Mouse (Mus musculus) limb, embryonic 14.5 days (tissue): ENCODE data around the gene Atmin. TPM values are rescaled to one million over a fixed set of nuclear protein-coding genes. Genes with fewer than 3 reads are reported as not detected.

Experiments
- ATAC-seq: fragments of 200-750 bp; cut with Nextera tagmentation; 2 replicates; pipeline ENCODE4 v1.8.0; 2017; ENCODE audit warnings: low read depth, moderate number of reproducible peaks, moderate TSS enrichment; ENCODE audit not compliant: low FRiP score
- DNase-seq: peaks from one replicate; pipeline ENCODE4 v3.0.0-alpha.2; 2015; ENCODE audit warnings: low spot score
- H3K27ac ChIP-seq: fragments of 300-500 bp; sonication (generic); replicated peaks from 2 replicates; pipeline ENCODE4 v1.5.1; 2014; ENCODE audit warnings: low read depth, mild to moderate bottlenecking, low read length, moderate library complexity, mixed read lengths
- H3K27me3 ChIP-seq: fragments of 300-500 bp; sonication (generic); 2 replicates; pipeline ENCODE4 v1.6.1; 2014; ENCODE audit warnings: low read length, mixed read lengths; ENCODE audit not compliant: control insufficient read depth, insufficient read depth
- H3K36me3 ChIP-seq: fragments of 300-500 bp; sonication (generic); 2 replicates; pipeline ENCODE4 v1.6.1; 2014; ENCODE audit warnings: mild to moderate bottlenecking, low read length, moderate library complexity, mixed read lengths; ENCODE audit not compliant: control insufficient read depth, insufficient read depth
- H3K4me1 ChIP-seq: fragments of 300-500 bp; sonication (generic); 2 replicates; pipeline ENCODE4 v1.6.1; 2014; ENCODE audit warnings: antibody characterized with exemption, low read length, mixed read lengths; ENCODE audit not compliant: control insufficient read depth, insufficient read depth
- H3K4me2 ChIP-seq: fragments of 300-500 bp; sonication (generic); replicated peaks from 2 replicates; pipeline ENCODE4 v1.6.1; 2014; ENCODE audit warnings: low read depth, mild to moderate bottlenecking, low read length, moderate library complexity; ENCODE audit not compliant: severe bottlenecking
- H3K4me3 ChIP-seq: fragments of 300-500 bp; sonication (generic); replicated peaks from 2 replicates; pipeline ENCODE4 v1.5.1; 2014; ENCODE audit warnings: low read length
- H3K9ac ChIP-seq: fragments of 300-500 bp; sonication (generic); 2 replicates; pipeline ENCODE4 v1.6.1; 2014; ENCODE audit warnings: mild to moderate bottlenecking, low read depth, low read length, moderate library complexity; ENCODE audit not compliant: severe bottlenecking
- H3K9me3 ChIP-seq: fragments of 300-500 bp; sonication (generic); 2 replicates; pipeline ENCODE4 v1.6.1; 2016; ENCODE audit warnings: low read length; ENCODE audit not compliant: control insufficient read depth
- POLR2A ChIP-seq: fragments of 200-500 bp; IDR thresholded peaks from 2 replicates; pipeline ENCODE4 v1.8.0; 2012; ENCODE audit warnings: inconsistent platforms, mild to moderate bottlenecking, moderate library complexity, borderline replicate concordance; ENCODE audit not compliant: insufficient read depth, insufficient read length; ENCODE audit errors: extremely low read depth
- WGBS: fragments of 180-500 bp; shearing (Covaris S2); extraction: QIAGEN DNeasy Blood & Tissue Kit; methylation state at CpG from one replicate; pipeline ENCODE4 v1.1.7; 2014; 5-methylcytosine and 5-hydroxymethylcytosine counted together
- polyA plus RNA-seq, 2 experiments: library from polyadenylated mRNA; depleted of rRNA in 1 of 2; stranded (reverse) in 1 of 2; unstranded in 1 of 2; fragments of >200 nt; fragmentation: Nextera tagmentation in 1 of 2; extraction: Ambion mirVana in 1 of 2; gene quantifications; 2 replicates each; pipeline versions ENCODE4 v1.2.1 to v1.2.3; 2012 to 2014

The Atmin gene
- polyA plus RNA-seq, 2 experiments: 10.6 to 11.4 TPM

DNA sequence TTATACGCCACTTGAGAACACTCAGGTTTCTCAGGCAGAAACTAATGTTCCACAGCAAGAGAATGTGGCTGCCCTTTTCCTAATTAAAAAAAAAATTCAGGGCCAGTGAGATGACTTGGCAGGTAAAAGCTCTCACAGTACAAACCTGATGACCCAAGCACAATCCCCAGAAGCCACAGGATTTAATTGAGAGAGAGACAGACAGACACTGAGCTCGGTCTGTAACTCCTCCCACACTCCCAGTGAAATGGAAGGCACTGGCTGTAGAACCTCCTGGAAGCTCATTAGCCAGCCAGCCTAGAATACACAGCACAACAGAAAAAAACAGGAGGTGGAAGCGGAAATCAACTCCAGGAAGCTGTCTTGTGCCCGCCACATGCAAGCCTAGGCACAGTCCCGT is 32.4 kb downstream of the Atmin start:
- no peak overlapping the region for H3K4me3 ChIP-seq
- WGBS: 50% methylated on average over 5 of the region's 5 CpGs
- H3K36me3 ChIP-seq: no peaks in the 10 kb centered on the region
- DNase-seq (no peak), ATAC-seq (no peak)
- no peaks in the 10 kb centered on the region for H3K9me3 ChIP-seq
- H3K27ac ChIP-seq: no peak overlapping the region
- no peak overlapping the region for H3K9ac ChIP-seq
- TF ChIP-seq POLR2A: no peak
- H3K27me3 ChIP-seq: no peaks in the 10 kb centered on the region
- no peak overlapping the region for H3K4me2 ChIP-seq
- peaks cover 10% of the 10 kb centered on the region for H3K4me1 ChIP-seq

DNA sequence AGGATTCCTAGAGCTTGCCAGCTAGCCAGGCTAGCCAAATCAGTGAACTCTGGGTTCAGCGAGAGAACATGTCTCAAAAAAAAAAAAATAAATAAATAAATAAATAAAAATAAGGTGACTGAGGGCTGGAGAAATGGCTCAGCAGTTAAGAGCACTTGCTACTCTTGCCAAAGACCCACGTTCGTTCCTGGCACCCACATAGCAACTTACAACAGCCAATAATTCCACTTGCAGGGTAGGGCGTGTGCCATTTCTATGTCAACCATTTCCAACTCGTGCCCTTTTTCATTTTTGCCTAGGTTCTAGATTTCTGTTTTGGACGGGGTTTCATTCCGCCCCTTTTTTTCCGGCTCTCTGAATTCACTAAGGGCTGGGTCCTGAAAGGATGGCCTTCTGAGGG is 34.9 kb downstream of the Atmin start:
- DNase-seq (no peak), ATAC-seq (no peak)
- no peak for TF ChIP-seq POLR2A
- H3K9ac ChIP-seq: peak overlapping the region; percentile 38
- WGBS: 30% methylated on average over 8 of the region's 8 CpGs
- peak overlapping the region; percentile 80 for H3K4me3 ChIP-seq
- H3K27ac ChIP-seq: no peak overlapping the region
- no peaks in the 10 kb centered on the region for H3K27me3 ChIP-seq
- H3K4me1 ChIP-seq: peaks cover 10% of the 10 kb centered on the region
- peak overlapping the region; percentile 88 for H3K4me2 ChIP-seq
- H3K9me3 ChIP-seq: no peaks in the 10 kb centered on the region
- H3K36me3 ChIP-seq: peaks cover 6% of the 10 kb centered on the region; the same call in 1 of the 2 replicates

DNA sequence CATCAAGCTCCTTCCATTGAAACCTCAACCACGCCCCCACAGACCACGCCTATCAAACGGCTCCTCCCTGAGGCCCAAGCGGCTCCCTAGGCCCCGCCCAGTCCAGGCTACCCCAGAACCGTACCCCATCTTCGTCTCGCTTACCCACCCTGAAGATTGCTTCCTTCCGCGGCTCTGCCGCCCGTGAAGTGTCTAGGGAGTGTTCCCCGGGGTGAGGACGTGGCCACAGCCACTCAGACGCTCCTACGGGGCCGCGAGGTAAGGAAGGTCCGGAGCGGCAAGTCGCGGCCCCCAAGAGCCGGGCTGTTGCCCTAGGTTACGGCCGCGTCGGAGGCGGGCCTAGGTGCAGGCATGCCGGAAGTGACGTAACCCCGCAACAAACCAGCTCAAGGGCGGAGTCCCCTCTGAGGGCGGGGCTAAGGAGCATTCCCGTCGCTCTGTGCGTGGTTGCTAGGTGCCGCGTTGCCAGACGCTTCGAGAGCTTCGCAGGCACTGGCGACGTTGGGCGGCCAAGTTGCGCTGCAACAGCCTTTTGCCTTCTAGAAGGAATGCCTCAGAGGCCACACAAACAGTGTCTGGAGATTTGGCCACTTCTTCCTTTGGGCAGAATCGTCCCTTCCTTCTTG is 35.6 kb downstream of the Atmin start, which contains the start of gene 1700030J22Rik:
TSS of gene 1700030J22Rik (minus strand) at position 329 of the 626 bp plus-strand sequence.
- peak within 1 kb of the TSS; percentile 88 for H3K4me2 ChIP-seq
- no peaks in the 10 kb centered on the region for H3K9me3 ChIP-seq
- no peaks in the 10 kb centered on the region for H3K27me3 ChIP-seq
- H3K4me1 ChIP-seq: peaks cover 10% of the 10 kb centered on the region
- TF ChIP-seq POLR2A: no peak
- peak within 1 kb of the TSS; percentile 38 for H3K9ac ChIP-seq
- ATAC-seq (peak; percentile 99), DNase-seq (peak; percentile 99)
- H3K36me3 ChIP-seq: peaks cover 13% of the 10 kb centered on the region
- 0% methylated on average over 43 of the region's 46 CpGs for WGBS
- peak within 1 kb of the TSS; percentile 80 for H3K4me3 ChIP-seq
- no peak within 1 kb of the TSS for H3K27ac ChIP-seq

DNA sequence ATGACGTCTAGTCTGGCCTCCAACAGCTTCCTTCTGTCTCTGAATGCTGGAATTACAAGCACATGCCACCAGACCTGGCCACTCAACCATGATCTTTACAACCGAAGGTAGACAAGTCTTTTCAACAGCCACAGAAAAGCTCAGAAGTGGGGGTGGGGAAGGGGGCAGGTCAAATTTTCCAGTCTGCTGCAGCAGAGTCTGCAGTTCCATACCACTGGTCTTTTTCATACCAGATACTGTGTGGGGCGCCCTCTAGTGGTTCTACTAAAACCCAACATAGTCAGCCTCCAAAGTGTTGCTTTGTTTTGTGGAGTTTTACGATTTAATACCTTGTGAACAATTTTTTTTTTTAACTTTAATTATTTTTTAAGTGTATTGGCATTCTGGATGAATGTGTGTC is 36.9 kb downstream of the Atmin start:
- ATAC-seq (no peak), DNase-seq (peak; percentile 83)
- no peaks in the 10 kb centered on the region for H3K27me3 ChIP-seq
- no peak for TF ChIP-seq POLR2A
- no peak overlapping the region for H3K9ac ChIP-seq
- whole genome bisulfite sequencing: 23% methylated on average over 4 of the region's 4 CpGs
- no peak overlapping the region for H3K27ac ChIP-seq
- H3K36me3 ChIP-seq: peaks cover 21% of the 10 kb centered on the region
- no peaks in the 10 kb centered on the region for H3K9me3 ChIP-seq
- no peak overlapping the region for H3K4me3 ChIP-seq
- no peak overlapping the region for H3K4me2 ChIP-seq
- H3K4me1 ChIP-seq: peaks cover 10% of the 10 kb centered on the region

DNA sequence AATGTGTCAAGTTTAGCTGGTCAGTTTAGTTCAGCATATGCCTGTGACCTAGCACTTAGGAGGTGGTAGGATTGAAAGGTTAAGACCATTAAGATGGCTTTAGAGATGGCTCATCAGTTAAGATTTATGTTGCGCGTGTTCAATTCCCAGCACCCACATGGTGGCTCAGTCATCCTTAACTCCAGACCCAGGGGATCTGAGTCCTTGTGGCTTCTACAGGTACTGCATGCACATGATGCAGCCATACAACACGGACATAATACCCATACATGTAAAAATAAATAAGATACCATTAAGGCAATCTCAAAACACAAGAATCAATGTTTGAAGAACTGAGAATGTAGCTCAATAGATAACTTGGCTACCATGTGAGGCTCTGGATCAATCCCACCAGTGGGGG is 46.6 kb downstream of the Atmin start:
- no peak for TF ChIP-seq POLR2A
- Histone ChIP-seq H3K9ac (no peak overlapping the region), H3K4me3 (no peak overlapping the region), H3K27me3 (no peaks in the 10 kb centered on the region), H3K9me3 (no peaks in the 10 kb centered on the region), H3K4me2 (no peak overlapping the region), H3K4me1 (peaks cover 7% of the 10 kb centered on the region), H3K36me3 (peaks cover 29% of the 10 kb centered on the region), H3K27ac (no peak overlapping the region)
- ATAC-seq (no peak), DNase-seq (no peak)
- 98% methylated on average over 3 of the region's 3 CpGs for WGBS
